Mouse (Mus musculus) liver, embryonic 12.5 days (tissue): Measurements from ENCODE around the gene Aox3. TPM values are rescaled to one million over a fixed set of nuclear protein-coding genes. Genes with fewer than 3 reads are reported as not detected.

ENCODE experiments used
- ATAC-seq: fragments of 200-750 bp; cut with Nextera tagmentation; 2 replicates; pipeline ENCODE4 v1.8.0; 2017; ENCODE audit warnings: moderate number of reproducible peaks, mild to moderate bottlenecking, moderate library complexity
- H3K27ac ChIP-seq: fragments of 300-500 bp; sonication (generic); 2 replicates; pipeline ENCODE4 v1.5.1; 2016; ENCODE audit warnings: mild to moderate bottlenecking
- H3K27me3 ChIP-seq: fragments of 300-500 bp; sonication (generic); replicated peaks from 2 replicates; pipeline ENCODE4 v1.6.1; 2016; ENCODE audit warnings: mild to moderate bottlenecking, moderate library complexity
- H3K36me3 ChIP-seq: fragments of 300-500 bp; sonication (generic); 2 replicates; pipeline ENCODE4 v1.6.1; 2016; ENCODE audit warnings: mild to moderate bottlenecking, moderate library complexity
- H3K4me1 ChIP-seq: fragments of 300-500 bp; sonication (generic); 2 replicates; pipeline ENCODE4 v1.6.1; 2016
- H3K4me2 ChIP-seq: fragments of 300-500 bp; sonication (generic); 2 replicates; pipeline ENCODE4 v1.6.1; 2016; ENCODE audit warnings: mild to moderate bottlenecking, moderate library complexity
- H3K4me3 ChIP-seq: fragments of 300-500 bp; sonication (generic); 2 replicates; pipeline ENCODE4 v1.5.1; 2016; ENCODE audit warnings: mild to moderate bottlenecking, moderate library complexity
- H3K9ac ChIP-seq: fragments of 300-500 bp; sonication (generic); 2 replicates; pipeline ENCODE4 v1.6.1; 2016; ENCODE audit warnings: mild to moderate bottlenecking, moderate library complexity
- H3K9me3 ChIP-seq: fragments of 300-500 bp; sonication (generic); replicated peaks from 2 replicates; pipeline ENCODE4 v1.6.1; 2016; ENCODE audit warnings: mild to moderate bottlenecking, moderate library complexity
- WGBS: fragments of 180-500 bp; shearing (Covaris S2); methylation state at CpG from one replicate; pipeline ENCODE4 v1.1.7; 2016; ENCODE audit not compliant: insufficient replicate concordance; 5-methylcytosine and 5-hydroxymethylcytosine counted together
- polyA plus RNA-seq: library from polyadenylated mRNA; unstranded; fragments of >200 nt; fragmentation: Nextera tagmentation; extraction: Ambion mirVana; gene quantifications from 2 replicates; pipeline ENCODE4 v1.2.1, GENCODE M21; 2016

The Aox3 gene
- polyA plus RNA-seq, 1 experiment from 2014 or later: not detected

DNA sequence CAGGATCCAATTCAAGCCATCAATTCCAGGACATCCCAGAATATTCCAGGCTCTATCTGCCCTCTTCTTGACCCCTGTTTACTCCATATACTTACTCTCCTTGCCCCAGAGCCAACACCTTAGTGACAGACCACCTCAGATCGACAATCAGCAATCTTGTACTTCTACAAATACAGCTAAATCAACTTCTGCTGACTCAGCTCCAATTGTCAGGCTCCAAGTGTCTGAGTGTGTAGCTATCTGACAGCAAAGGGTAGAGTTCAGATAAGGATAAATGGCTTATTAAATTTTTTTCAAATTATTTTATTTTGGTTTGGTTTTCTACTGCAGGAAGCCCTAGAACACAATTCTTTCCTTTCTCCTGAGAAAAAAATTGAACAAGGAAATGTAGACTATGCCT, 135.6 kb downstream of the Aox3 start:
- no peaks in the 10 kb centered on the region for H3K36me3 ChIP-seq
- WGBS: 45% methylated on average over 1 of the region's 1 CpGs
- ATAC-seq: no peak
- no peak overlapping the region for H3K4me3 ChIP-seq
- no peak overlapping the region for H3K27ac ChIP-seq
- H3K9me3 ChIP-seq: no peaks in the 10 kb centered on the region
- H3K4me1 ChIP-seq: no peaks in the 10 kb centered on the region
- no peak overlapping the region for H3K9ac ChIP-seq
- no peak overlapping the region for H3K4me2 ChIP-seq
- H3K27me3 ChIP-seq: no peaks in the 10 kb centered on the region

Other genes with a start within 250 kb of the Aox3 start
- gene Sgo2a, start 117.2 kb upstream of the Aox3 start, polyA plus RNA-seq: 12.4 and 12.9 TPM in 2 replicates
- gene Kctd18, start 94.2 kb upstream of the Aox3 start, polyA plus RNA-seq: 5.7 and 5.9 TPM in 2 replicates
- gene Aox1, start 83.2 kb upstream of the Aox3 start, polyA plus RNA-seq: 0.06 and 0.07 TPM in 2 replicates
- 0.82 and 0.85 TPM in 2 replicates for gene Aox4, start 97.3 kb downstream of the Aox3 start, polyA plus RNA-seq
- gene Aox2, start 165.2 kb downstream of the Aox3 start, polyA plus RNA-seq: not detected in 2 replicates